Mouse (Mus musculus) neural tube, embryonic 10.5 days (tissue): ENCODE results near the gene Mmachc.

ENCODE experiments used
- DNase-seq: peaks from one replicate; pipeline ENCODE4 v3.0.0-alpha.2; 2017; ENCODE audit warnings: low spot score; ENCODE audit errors: extremely low spot score

Mmachc gene

GRCm38 (mm10) chr4:116708201-116708764 lies at the start of gene Mmachc, which contains the start of gene Ccdc163:
Mmachc (minus strand) TSS chr4:116708406.
Ccdc163 (plus strand) TSS chr4:116708509.
- peak; percentile 87 for DNase-seq

- no peak for DNase-seq
These were observed 41.5 kb upstream of the Mmachc start for GRCm38 (mm10) chr4:116749750-116750149.

- no peak for DNase-seq
These were observed 31.0 kb upstream of the Mmachc start for GRCm38 (mm10) chr4:116738972-116739751.

GRCm38 (mm10) chr4:116734996-116735395 lies 26.8 kb upstream of the Mmachc start:
- no peak for DNase-seq

- no peak for DNase-seq
These were observed 24.1 kb upstream of the Mmachc start for GRCm38 (mm10) chr4:116732355-116732754.

- DNase-seq = no peak
These were observed 22.9 kb upstream of the Mmachc start for GRCm38 (mm10) chr4:116731077-116731476.

GRCm38 (mm10) chr4:116729532-116729931 lies 21.3 kb upstream of the Mmachc start:
- no peak for DNase-seq

- DNase-seq = no peak
These were observed 19.2 kb upstream of the Mmachc start for GRCm38 (mm10) chr4:116727401-116727800.

GRCm38 (mm10) chr4:116725444-116725843 lies 17.2 kb upstream of the Mmachc start:
- DNase-seq = no peak

- no peak for DNase-seq
These were observed 14.0 kb upstream of the Mmachc start for GRCm38 (mm10) chr4:116722230-116722629.

- DNase-seq = no peak
These were observed 13.0 kb upstream of the Mmachc start for GRCm38 (mm10) chr4:116721098-116721628.

- peak; percentile 91 for DNase-seq
These were observed 12.3 kb upstream of the Mmachc start, which contains the start of gene Tesk2 for GRCm38 (mm10) chr4:116720343-116721097. Tesk2 (plus strand) TSS chr4:116720948.

- peak; percentile 59 for DNase-seq
These were observed 11.2 kb upstream of the Mmachc start for GRCm38 (mm10) chr4:116719396-116719795.

- DNase-seq = no peak
These were observed 4.3 kb upstream of the Mmachc start for GRCm38 (mm10) chr4:116712536-116712935.

- DNase-seq = no peak
These were observed 1.9 kb upstream of the Mmachc start for GRCm38 (mm10) chr4:116710154-116710553.

GRCm38 (mm10) chr4:116708791-116709390 lies 685 bp upstream of the Mmachc start:
- DNase-seq = no peak

GRCm38 (mm10) chr4:116707666-116708065 lies 540 bp downstream of the Mmachc start:
- no peak for DNase-seq

- DNase-seq = peak; percentile 81
These were observed 4.4 kb downstream of the Mmachc start for GRCm38 (mm10) chr4:116703804-116704203.

GRCm38 (mm10) chr4:116700964-116701363 lies 7.2 kb downstream of the Mmachc start:
- no peak for DNase-seq

GRCm38 (mm10) chr4:116698693-116699342 lies 9.4 kb downstream of the Mmachc start:
- DNase-seq = no peak

GRCm38 (mm10) chr4:116693785-116694184 lies 14.4 kb downstream of the Mmachc start:
- DNase-seq = no peak
